Mouse (Mus musculus) hindbrain, postnatal 0 days (tissue): Measurements from ENCODE around the gene Traf7. TPM values are rescaled to one million over a fixed set of nuclear protein-coding genes. Genes with fewer than 3 reads are reported as not detected.
A peak's percentile ranks its signal among the peaks of the same experiment; 100 is the strongest.

Experiments used
- ATAC-seq: fragments of 200-750 bp; cut with Nextera tagmentation; 2 replicates; pipeline ENCODE4 v1.8.0; 2017; ENCODE audit warnings: mild to moderate bottlenecking, moderate TSS enrichment, moderate library complexity
- DNase-seq: peaks from one replicate; pipeline ENCODE4 v3.0.0-alpha.2; 2015; ENCODE audit warnings: low spot score
- H3K27ac ChIP-seq: fragments of 300-500 bp; sonication (generic); 2 replicates; pipeline ENCODE4 v1.5.1; 2014; ENCODE audit warnings: mild to moderate bottlenecking
- H3K27me3 ChIP-seq: fragments of 300-500 bp; sonication (generic); 2 replicates; pipeline ENCODE4 v1.6.1; 2014; ENCODE audit warnings: low read length, mixed read lengths; ENCODE audit not compliant: insufficient read depth
- H3K36me3 ChIP-seq: fragments of 300-500 bp; sonication (generic); 2 replicates; pipeline ENCODE4 v1.6.1; 2014; ENCODE audit warnings: low read length, mixed read lengths; ENCODE audit not compliant: insufficient read depth
- H3K4me1 ChIP-seq: fragments of 300-500 bp; sonication (generic); 2 replicates; pipeline ENCODE4 v1.6.1; 2014; ENCODE audit warnings: antibody characterized with exemption, low read length, mixed read lengths; ENCODE audit not compliant: insufficient read depth
- H3K4me2 ChIP-seq: fragments of 300-500 bp; sonication (generic); 2 replicates; pipeline ENCODE4 v1.6.1; 2014; ENCODE audit warnings: low read depth, mild to moderate bottlenecking, low read length, moderate library complexity, mixed read lengths
- H3K4me3 ChIP-seq: fragments of 300-500 bp; sonication (generic); 2 replicates; pipeline ENCODE4 v1.5.1; 2014; ENCODE audit warnings: low read length
- H3K9ac ChIP-seq: fragments of 300-500 bp; sonication (generic); replicated peaks from 2 replicates; pipeline ENCODE4 v1.6.1; 2014; ENCODE audit warnings: mild to moderate bottlenecking, low read length, moderate library complexity, mixed read lengths
- H3K9me3 ChIP-seq: fragments of 300-500 bp; sonication (generic); 2 replicates; pipeline ENCODE4 v1.6.1; 2016; ENCODE audit warnings: low read length, mixed read lengths
- CTCF ChIP-seq: IDR thresholded peaks from 2 replicates; pipeline ENCODE4 v1.5.1; 2016; ENCODE audit warnings: antibody characterized with exemption, control low read depth, low read depth
- WGBS: fragments of 180-500 bp; shearing (Covaris S2); extraction: QIAGEN DNeasy Blood & Tissue Kit; methylation state at CpG from one replicate; pipeline ENCODE4 v1.1.7; 2014; 5-methylcytosine and 5-hydroxymethylcytosine counted together
- polyA plus RNA-seq: library from polyadenylated mRNA; unstranded; fragments of >200 nt; fragmentation: Nextera tagmentation; extraction: Ambion mirVana; gene quantifications from 2 replicates; pipeline ENCODE4 v1.2.1, GENCODE M21; 2015
- total RNA-seq: library from RNA; depleted of rRNA; stranded (reverse); fragments of >200 nt; gene quantifications from 2 replicates; pipeline ENCODE4 v1.2.3, GENCODE M21; 2014

Gene Traf7
- total and polyA plus RNA-seq, 2 experiments from 2014 or later = 64.0 to 165 TPM

- no peak overlapping the region for H3K4me3 ChIP-seq
- no peaks in the 10 kb centered on the region for H3K9me3 ChIP-seq
- H3K4me1 ChIP-seq = 0 out of 2 replicates have a peak, but pooled peaks cover 3% of the 10 kb centered on the region
- no peaks in the 10 kb centered on the region for H3K27me3 ChIP-seq
- H3K36me3 ChIP-seq = peaks cover 19% of the 10 kb centered on the region
- WGBS = 89% methylated on average over 3 of the region's 3 CpGs
- DNase-seq = no peak
- H3K4me2 ChIP-seq = no peak overlapping the region
- ATAC-seq = no peak
- H3K27ac ChIP-seq = no peak overlapping the region
- no peak overlapping the region for H3K9ac ChIP-seq
- TF ChIP-seq CTCF = no peak
Observed at GRCm38 (mm10) chr17:24565092-24565491, 37.4 kb upstream of the Traf7 start.

GRCm38 (mm10) chr17:24564422-24564821, 36.7 kb upstream of the Traf7 start:
- Histone ChIP-seq H3K4me1 (peaks cover 4% of the 10 kb centered on the region; the same call in 1 of the 2 replicates), H3K9me3 (no peaks in the 10 kb centered on the region), H3K4me3 (no peak overlapping the region), H3K36me3 (peaks cover 15% of the 10 kb centered on the region), H3K27ac (no peak overlapping the region), H3K9ac (no peak overlapping the region), H3K4me2 (no peak overlapping the region), H3K27me3 (no peaks in the 10 kb centered on the region)
- TF ChIP-seq CTCF = no peak
- 91% methylated on average over 4 of the region's 4 CpGs for WGBS
- ATAC-seq (no peak), DNase-seq (no peak)

GRCm38 (mm10) chr17:24563638-24564037, 35.9 kb upstream of the Traf7 start:
- Histone ChIP-seq H3K36me3 (peaks cover 8% of the 10 kb centered on the region; the same call in 1 of the 2 replicates), H3K9ac (no peak overlapping the region), H3K9me3 (no peaks in the 10 kb centered on the region), H3K4me1 (peaks cover 10% of the 10 kb centered on the region; the same call in 1 of the 2 replicates), H3K27me3 (no peaks in the 10 kb centered on the region), H3K27ac (no peak overlapping the region), H3K4me2 (no peak overlapping the region), H3K4me3 (no peak overlapping the region)
- DNase-seq = no peak
- no peak for TF ChIP-seq CTCF
- 83% methylated on average over 5 of the region's 5 CpGs for WGBS
- no peak for ATAC-seq

- H3K36me3 ChIP-seq = no peaks in the 10 kb centered on the region
- H3K27ac ChIP-seq = no peak overlapping the region
- H3K4me1 ChIP-seq = peaks cover 19% of the 10 kb centered on the region; the same call in 1 of the 2 replicates
- no peak overlapping the region for H3K4me3 ChIP-seq
- H3K9me3 ChIP-seq = no peaks in the 10 kb centered on the region
- no peak overlapping the region for H3K4me2 ChIP-seq
- no peak for TF ChIP-seq CTCF
- DNase-seq = no peak
- no peaks in the 10 kb centered on the region for H3K27me3 ChIP-seq
- ATAC-seq = no peak
- no peak overlapping the region for H3K9ac ChIP-seq
- WGBS = 97% methylated on average over 2 of the region's 2 CpGs
Observed at GRCm38 (mm10) chr17:24561592-24561991, 33.9 kb upstream of the Traf7 start.

GRCm38 (mm10) chr17:24560301-24561028, 32.7 kb upstream of the Traf7 start:
- Histone ChIP-seq H3K27me3 (no peaks in the 10 kb centered on the region), H3K4me1 (peaks cover 19% of the 10 kb centered on the region; the same call in 1 of the 2 replicates), H3K4me2 (no peak overlapping the region), H3K9ac (no peak overlapping the region), H3K36me3 (no peaks in the 10 kb centered on the region), H3K27ac (peak overlapping the region; percentile 36; the same call in 1 of the 2 replicates), H3K4me3 (no peak overlapping the region), H3K9me3 (no peaks in the 10 kb centered on the region)
- TF ChIP-seq CTCF = no peak
- ATAC-seq (no peak), DNase-seq (no peak)
- 89% methylated on average over 5 of the region's 5 CpGs for WGBS

- no peak for TF ChIP-seq CTCF
- Histone ChIP-seq H3K4me1 (peaks cover 19% of the 10 kb centered on the region; the same call in 1 of the 2 replicates), H3K27me3 (no peaks in the 10 kb centered on the region), H3K4me3 (no peak overlapping the region), H3K9ac (no peak overlapping the region), H3K4me2 (0 out of 2 replicates have a peak overlapping the region, but pooled peaks have one; percentile 7), H3K9me3 (no peaks in the 10 kb centered on the region), H3K36me3 (no peaks in the 10 kb centered on the region), H3K27ac (peak overlapping the region; percentile 79)
- 33% methylated on average over 3 of the region's 3 CpGs for WGBS
- peak; percentile 14; the same call in 1 of the 2 replicates for ATAC-seq
- DNase-seq = no peak
Observed at GRCm38 (mm10) chr17:24559146-24559545, 31.4 kb upstream of the Traf7 start.

GRCm38 (mm10) chr17:24558600-24559099, 30.9 kb upstream of the Traf7 start:
- Histone ChIP-seq H3K9ac (no peak overlapping the region), H3K9me3 (no peaks in the 10 kb centered on the region), H3K27me3 (no peaks in the 10 kb centered on the region), H3K36me3 (no peaks in the 10 kb centered on the region), H3K4me3 (no peak overlapping the region), H3K4me2 (0 out of 2 replicates have a peak overlapping the region, but pooled peaks have one; percentile 7), H3K27ac (peak overlapping the region; percentile 79), H3K4me1 (peaks cover 19% of the 10 kb centered on the region; the same call in 1 of the 2 replicates)
- WGBS = 5% methylated on average over 4 of the region's 4 CpGs
- DNase-seq (peak; percentile 54), ATAC-seq (peak; percentile 77)
- no peak for TF ChIP-seq CTCF
